Mouse (Mus musculus) liver, adult 2 months (tissue): ENCODE measurements around the gene Dusp27.

Source experiments
- CTCF ChIP-seq: fragments of 200-500 bp; IDR thresholded peaks from 2 replicates; pipeline ENCODE4 v1.5.1; 2011; ENCODE audit warnings: low read depth, low read length, control low read depth
- POLR2A ChIP-seq: fragments of 200-500 bp; IDR thresholded peaks from 2 replicates; pipeline ENCODE4 v1.6.1; 2011; ENCODE audit warnings: low read length, control low read depth; ENCODE audit not compliant: insufficient read depth; ENCODE audit errors: extremely low read depth

GRCm38 (mm10) chr1:166063870-166064269 is 63.9 kb downstream of the Dusp27 start:
- TF ChIP-seq POLR2A: no peak
- no peak for TF ChIP-seq CTCF
